Comparison of ENCODE assay signal across 16 mouse cellular contexts in genomic region chr12:112730808-112731207, GRCm38 (mm10).
"Had no signal": no experiment of that assay in that cellular context is flagged by ENCODE, and none has a peak within 500 bp of the region (broad histone marks: within the 10 kb centered on the region; RNA-seq: fewer than 3 reads in every experiment).

No protein-coding gene starts in this region.

- H3K9ac ChIP-seq: liver, embryonic 12.5 days; lung, embryonic 14.5 days; midbrain, embryonic 12.5 days; neural tube, embryonic 13.5 days had no signal

- H3K9me3 ChIP-seq: liver, embryonic 12.5 days; midbrain, embryonic 12.5 days; neural tube, embryonic 13.5 days had no signal

- H3K4me1 ChIP-seq: liver, embryonic 12.5 days had no signal

- H3K27me3 ChIP-seq: neural tube, embryonic 13.5 days had no signal

- DNase-seq: kidney, adult 8-10 months; kidney, postnatal 4 days; left cerebral cortex, postnatal 4 days; lung, embryonic 14.5 days; lung, postnatal 10 days; lung, postnatal 4 days; retina, postnatal 1 day; right cerebral cortex, postnatal 4 days; spleen, adult 18-20 months had no signal

- H3K4me2 ChIP-seq: liver, embryonic 12.5 days; lung, embryonic 14.5 days; midbrain, embryonic 12.5 days; neural tube, embryonic 13.5 days had no signal

- H3K4me3 ChIP-seq: layer of hippocampus, adult 2 months; liver, embryonic 12.5 days; midbrain, embryonic 12.5 days; neural tube, embryonic 13.5 days had no signal

- ATAC-seq: intestine, postnatal 0 days; liver, embryonic 12.5 days; midbrain, embryonic 16.5 days had no signal

- H3K27ac ChIP-seq: kidney, postnatal 0 days; layer of hippocampus, adult 2 months; liver, embryonic 12.5 days; midbrain, embryonic 12.5 days; neural tube, embryonic 13.5 days had no signal
